Mouse (Mus musculus) lung, postnatal 0 days (tissue): ENCODE measurements around the gene Ubl7.

Source experiments
- CTCF ChIP-seq: IDR thresholded peaks from 2 replicates; pipeline ENCODE4 v1.5.1; 2016; ENCODE audit warnings: antibody characterized with exemption, mild to moderate bottlenecking
- EP300 ChIP-seq: IDR thresholded peaks from 2 replicates; pipeline ENCODE4 v1.6.1; 2016; ENCODE audit warnings: antibody characterized with exemption, mild to moderate bottlenecking, control low read depth

- no peak for TF ChIP-seq EP300
- no peak for TF ChIP-seq CTCF
These were observed 68.1 kb downstream of the Ubl7 start for GRCm38 (mm10) chr9:57978858-57979257.
